Comparison of ENCODE assay signal across 7 mouse cellular contexts in the genomic region with DNA sequence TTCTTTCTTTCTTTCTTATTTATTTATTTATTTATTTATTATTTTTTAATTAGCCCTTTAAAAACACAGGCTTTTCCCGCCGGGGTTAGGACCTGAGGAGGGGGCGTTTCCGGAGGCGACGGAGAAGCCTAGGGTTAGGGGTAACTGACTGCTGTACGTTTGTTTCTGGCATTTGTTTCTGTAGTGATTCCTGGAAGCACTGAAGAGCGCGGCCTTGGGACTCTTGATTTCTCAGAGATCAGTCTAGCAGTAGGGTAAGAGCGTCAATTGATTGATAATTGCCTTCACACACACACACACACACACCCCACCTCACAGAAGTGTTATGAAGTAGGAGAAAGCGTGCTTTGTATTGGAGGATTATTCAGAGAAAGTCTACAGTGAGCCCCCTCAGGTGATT. TPM values are rescaled to one million over a fixed set of nuclear protein-coding genes. Genes with fewer than 3 reads are reported as not detected.
DNase-seq lines count a peak whose midpoint lies in the region; ATAC-seq and TF ChIP-seq lines count a peak whose summit lies in the region.

No protein-coding gene starts in this region.

- no peak for DNase-seq in lung, postnatal 14 days
- peak; percentile 7 for DNase-seq in embryo, embryonic 9.5 days (ENCODE audit: extremely low spot score)
- peak; percentile 38 for DNase-seq in hindbrain, embryonic 14.5 days (ENCODE audit: low spot score)
- DNase-seq in midbrain, postnatal 0 days (ENCODE audit: low spot score), result peak; percentile 5
- no peak for DNase-seq in frontal cortex, postnatal 36 days (ENCODE audit: low spot score in 2 of 2)
- DNase-seq in spleen, postnatal 36 days (ENCODE audit: low spot score in 2 of 2), result no peak

- ATAC-seq in lung, embryonic 16.5 days (ENCODE audit: low read depth), result peak; percentile 23; the same call in 1 of the 2 replicates
- no peak for ATAC-seq in hindbrain, embryonic 14.5 days (ENCODE audit: low FRiP score)
- peak; percentile 9 for ATAC-seq in midbrain, postnatal 0 days (ENCODE audit: low FRiP score)

- no peak for TF ChIP-seq CTCF in midbrain, postnatal 0 days (IDR thresholded peaks at IDR 0.05)

- H3K4me2 ChIP-seq in lung, embryonic 16.5 days (ENCODE audit: low read depth, low read length), result peak overlapping the region; percentile 91
- H3K4me2 ChIP-seq in hindbrain, embryonic 14.5 days (replicated peaks), result peak overlapping the region; percentile 80
- H3K4me2 ChIP-seq in midbrain, postnatal 0 days (ENCODE audit: low read depth, low read length, poor library complexity, severe bottlenecking), result peak overlapping the region; percentile 60

- 3% methylated on average over 11 of the region's 11 CpGs for WGBS in lung, embryonic 16.5 days
- 4% methylated on average over 11 of the region's 11 CpGs for WGBS in hindbrain, embryonic 14.5 days
- WGBS in midbrain, postnatal 0 days, result 2% methylated on average over 11 of the region's 11 CpGs

- peak overlapping the region; percentile 96 for H3K4me3 ChIP-seq in lung, embryonic 16.5 days (ENCODE audit: low read length)
- H3K4me3 ChIP-seq in hindbrain, embryonic 14.5 days (replicated peaks; ENCODE audit: low read length), result peak overlapping the region; percentile 91
- H3K4me3 ChIP-seq in midbrain, postnatal 0 days (ENCODE audit: low read depth, low read length), result peak overlapping the region; percentile 92

- H3K9me3 ChIP-seq in lung, embryonic 16.5 days (ENCODE audit: control insufficient read depth, low read length), result no peaks in the 10 kb centered on the region
- no peaks in the 10 kb centered on the region for H3K9me3 ChIP-seq in hindbrain, embryonic 14.5 days (ENCODE audit: control insufficient read depth, low read length)
- H3K9me3 ChIP-seq in midbrain, postnatal 0 days (ENCODE audit: low read length), result no peaks in the 10 kb centered on the region

- H3K27me3 ChIP-seq in lung, embryonic 16.5 days (ENCODE audit: control insufficient read depth, insufficient read depth, low read depth, low read length), result peaks cover 3% of the 10 kb centered on the region; the same call in 1 of the 2 replicates
- H3K27me3 ChIP-seq in hindbrain, embryonic 14.5 days (ENCODE audit: control insufficient read depth, insufficient read depth, low read length), result peaks cover 3% of the 10 kb centered on the region; the same call in 1 of the 2 replicates
- H3K27me3 ChIP-seq in midbrain, postnatal 0 days (ENCODE audit: insufficient read depth, low read length), result no peaks in the 10 kb centered on the region

- no peak overlapping the region for H3K27ac ChIP-seq in lung, embryonic 16.5 days (ENCODE audit: low read length)
- H3K27ac ChIP-seq in hindbrain, embryonic 14.5 days, result peak overlapping the region; percentile 71; the same call in 1 of the 2 replicates
- H3K27ac ChIP-seq in midbrain, postnatal 0 days (ENCODE audit: low read depth, low read length), result peak overlapping the region; percentile 68; the same call in 1 of the 2 replicates

- H3K4me1 ChIP-seq in lung, embryonic 16.5 days (replicated peaks; ENCODE audit: control insufficient read depth, insufficient read depth, low read length), result peaks cover 8% of the 10 kb centered on the region
- peaks cover 15% of the 10 kb centered on the region; the same call in 1 of the 2 replicates for H3K4me1 ChIP-seq in hindbrain, embryonic 14.5 days (replicated peaks; ENCODE audit: control insufficient read depth, insufficient read depth, low read length)
- peaks cover 2% of the 10 kb centered on the region; the same call in 1 of the 2 replicates for H3K4me1 ChIP-seq in midbrain, postnatal 0 days (ENCODE audit: insufficient read depth, low read length)

- no peaks in the 10 kb centered on the region for H3K36me3 ChIP-seq in lung, embryonic 16.5 days (ENCODE audit: control insufficient read depth, insufficient read depth, low read length)
- H3K36me3 ChIP-seq in hindbrain, embryonic 14.5 days (replicated peaks; ENCODE audit: control insufficient read depth, insufficient read depth), result peaks cover 9% of the 10 kb centered on the region
- H3K36me3 ChIP-seq in midbrain, postnatal 0 days (ENCODE audit: insufficient read depth, low read length), result no peaks in the 10 kb centered on the region

- peak overlapping the region; percentile 93 for H3K9ac ChIP-seq in lung, embryonic 16.5 days (ENCODE audit: low read length)
- peak overlapping the region; percentile 90 for H3K9ac ChIP-seq in hindbrain, embryonic 14.5 days
- peak overlapping the region; percentile 97 for H3K9ac ChIP-seq in midbrain, postnatal 0 days (replicated peaks; ENCODE audit: low read length, poor library complexity, severe bottlenecking)

RNA-seq across cellular contexts. Expression of a gene that starts 0.6 kb away (rescaled TPM):
- polyA plus RNA-seq in lung, embryonic 16.5 days (2015; fragmentation: Nextera tagmentation; extraction: Ambion mirVana), result 29.8 and 30.9 TPM in 2 replicates
- 61.5 and 62.4 TPM in 2 replicates for polyA plus RNA-seq in hindbrain, embryonic 14.5 days (2014; fragmentation: Nextera tagmentation; extraction: Ambion mirVana)
- 16.7 and 20.5 TPM in 2 replicates for total RNA-seq in midbrain, postnatal 0 days (2014; rRNA removed)
- polyA plus RNA-seq in midbrain, postnatal 0 days (2015; fragmentation: Nextera tagmentation; extraction: Ambion mirVana), result 63.8 and 70.0 TPM in 2 replicates

RNA-seq across cellular contexts. Expression of a gene that starts 44.1 kb away (rescaled TPM):
- polyA plus RNA-seq in lung, embryonic 16.5 days (2015; fragmentation: Nextera tagmentation; extraction: Ambion mirVana), result 49.4 and 58.9 TPM in 2 replicates
- polyA plus RNA-seq in hindbrain, embryonic 14.5 days (2014; fragmentation: Nextera tagmentation; extraction: Ambion mirVana), result 14.9 and 16.3 TPM in 2 replicates
- 21.1 and 24.8 TPM in 2 replicates for total RNA-seq in midbrain, postnatal 0 days (2014; rRNA removed)
- 19.7 and 23.8 TPM in 2 replicates for polyA plus RNA-seq in midbrain, postnatal 0 days (2015; fragmentation: Nextera tagmentation; extraction: Ambion mirVana)

RNA-seq across cellular contexts. Expression of a gene that starts 46.0 kb away (rescaled TPM):
- 1.0 and 1.3 TPM in 2 replicates for polyA plus RNA-seq in lung, embryonic 16.5 days (2015; fragmentation: Nextera tagmentation; extraction: Ambion mirVana)
- 0.27 and 0.89 TPM in 2 replicates for polyA plus RNA-seq in hindbrain, embryonic 14.5 days (2014; fragmentation: Nextera tagmentation; extraction: Ambion mirVana)
- total RNA-seq in midbrain, postnatal 0 days (2014; rRNA removed), result 0.14 and 1.0 TPM in 2 replicates
- polyA plus RNA-seq in midbrain, postnatal 0 days (2015; fragmentation: Nextera tagmentation; extraction: Ambion mirVana), result 1.1 and 1.3 TPM in 2 replicates

RNA-seq across cellular contexts. Expression of a gene that starts 46.1 kb away (rescaled TPM):
- 89.6 and 97.2 TPM in 2 replicates for polyA plus RNA-seq in lung, embryonic 16.5 days (2015; fragmentation: Nextera tagmentation; extraction: Ambion mirVana)
- polyA plus RNA-seq in hindbrain, embryonic 14.5 days (2014; fragmentation: Nextera tagmentation; extraction: Ambion mirVana), result 63.0 and 86.1 TPM in 2 replicates
- total RNA-seq in midbrain, postnatal 0 days (2014; rRNA removed), result 41.3 and 70.4 TPM in 2 replicates
- polyA plus RNA-seq in midbrain, postnatal 0 days (2015; fragmentation: Nextera tagmentation; extraction: Ambion mirVana), result 84.1 and 101 TPM in 2 replicates

Comparison
In these comparisons a context has a peak if more than half of its experiments do, and no peak if none do; other contexts are left out.
1. DNase-seq: peak in embryo, embryonic 9.5 days (single experiment), hindbrain, embryonic 14.5 days (single experiment) and midbrain, postnatal 0 days (single experiment); none in lung, postnatal 14 days (single experiment), frontal cortex, postnatal 36 days (0 of 2) and spleen, postnatal 36 days (0 of 2).
2. Peak in every context shown above with its lines, with median percentiles within 50 percentile points of each other: H3K4me2 ChIP-seq, H3K4me3 ChIP-seq and H3K9ac ChIP-seq.